Mouse (Mus musculus) right cerebral cortex, postnatal 36 days (tissue): ENCODE results near the gene Eaf2.

ENCODE experiments used
- DNase-seq, 2 experiments: peaks; one replicate each; pipeline ENCODE4 v3.0.0; 2022; ENCODE audit warnings: low spot score in 2 of 2, mixed read lengths in 1 of 2

Gene Eaf2

DNA sequence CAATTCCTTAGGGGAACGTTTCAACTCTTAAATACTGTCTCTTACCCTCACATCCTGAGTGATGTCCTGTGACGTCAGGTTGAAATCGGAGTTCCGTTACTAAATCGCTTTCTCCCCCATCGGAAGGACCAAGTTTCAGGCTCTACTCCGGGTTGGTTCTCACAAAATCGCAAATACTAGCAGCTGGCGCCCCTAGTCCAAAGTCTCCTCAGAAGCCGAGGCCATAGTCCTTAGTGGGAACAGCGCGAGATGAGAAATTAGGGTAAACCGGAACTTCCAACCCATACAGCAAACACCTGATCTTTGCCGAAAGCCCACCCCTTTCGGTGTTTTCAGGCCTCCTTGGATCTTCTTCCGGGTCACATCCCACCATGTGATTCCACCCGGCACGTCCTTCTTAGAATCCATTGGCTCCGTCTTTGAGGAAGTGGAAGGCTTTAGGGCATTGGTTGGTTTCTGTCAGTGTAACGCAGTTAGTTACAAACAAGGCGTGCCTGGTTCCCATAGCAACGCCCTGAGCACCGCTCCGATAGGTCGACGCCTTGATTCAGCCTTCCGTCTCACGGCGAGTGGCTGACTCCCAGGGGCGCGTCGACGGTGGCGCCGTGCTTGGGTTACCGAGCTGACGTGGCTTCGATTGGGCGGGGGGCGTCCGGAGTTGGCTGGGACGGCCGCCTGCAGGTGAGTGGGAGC lies at the start of gene Eaf2, which contains the start of gene Golgb1:
TSS of gene Eaf2 (minus strand) at position 421 of the 693 bp plus-strand sequence.
TSS of gene Golgb1 (plus strand) at position 558 of the 693 bp plus-strand sequence.
- DNase-seq, result peak; percentile 98 to 100

DNA sequence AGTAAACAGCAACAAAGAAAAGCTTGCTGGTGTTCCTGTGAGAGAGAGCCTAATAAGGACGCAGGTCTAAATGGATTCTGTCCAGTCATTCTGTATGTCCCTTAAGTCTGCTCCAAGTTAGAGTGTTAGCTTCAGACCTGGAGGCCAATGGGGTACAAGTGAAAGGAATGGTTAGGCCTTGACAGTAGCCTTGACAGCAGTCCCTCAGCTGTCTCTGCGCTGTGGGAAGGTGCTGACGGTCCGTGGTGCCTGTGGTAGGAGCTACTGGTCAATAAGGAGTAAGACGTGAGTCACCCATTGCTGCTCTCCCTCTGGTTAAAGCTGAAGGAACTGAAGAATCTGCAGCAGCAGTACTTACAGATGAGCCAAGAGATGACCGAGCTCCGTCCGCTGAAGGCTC lies 49.5 kb upstream of the Eaf2 start:
- no peak for DNase-seq

DNA sequence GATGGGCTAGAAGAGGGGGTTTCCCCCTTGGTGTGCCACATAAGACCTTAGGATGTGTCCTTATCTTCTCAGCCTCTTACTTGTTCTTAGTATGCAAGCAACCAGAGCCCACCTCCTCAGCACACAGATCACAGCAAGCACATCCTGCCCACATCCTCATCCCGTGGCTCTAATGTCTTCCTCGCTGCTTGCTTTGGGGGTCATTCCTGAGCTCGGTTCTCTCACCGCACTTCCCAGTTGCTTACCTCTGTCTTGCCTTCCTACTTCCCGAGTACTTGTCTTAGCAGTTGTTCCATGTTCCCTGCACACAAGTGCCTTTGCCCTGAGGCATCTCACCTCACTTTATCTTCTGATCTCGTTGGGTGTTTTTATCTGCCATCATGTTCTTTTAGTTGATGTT lies 47.2 kb upstream of the Eaf2 start:
- no peak for DNase-seq

DNA sequence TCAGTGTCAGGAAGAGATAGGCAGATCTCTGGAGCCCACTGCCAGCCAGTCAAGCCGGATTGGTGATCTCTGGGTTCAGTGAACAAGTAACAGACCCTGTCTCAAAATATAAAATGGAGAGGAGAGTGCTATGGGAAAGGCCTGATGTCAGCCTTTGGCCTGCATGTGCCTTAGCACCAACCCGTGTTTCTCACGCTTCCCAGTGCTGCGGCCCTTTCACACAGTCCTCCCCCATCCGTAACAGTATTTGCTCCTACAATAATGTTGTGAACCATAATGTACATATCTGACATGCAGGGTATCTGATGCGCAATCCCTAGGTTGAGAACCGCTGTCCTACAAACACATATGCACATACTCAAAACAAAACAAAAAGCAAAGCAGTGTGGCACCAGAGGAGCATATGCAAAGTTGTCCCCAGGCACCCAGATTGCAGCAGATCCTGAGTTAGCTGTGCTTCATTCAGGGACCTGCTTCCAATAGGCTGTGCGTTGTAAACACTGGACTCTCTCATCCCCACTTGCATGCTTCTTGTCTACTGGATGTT lies 46.3 kb upstream of the Eaf2 start:
- no peak for DNase-seq

DNA sequence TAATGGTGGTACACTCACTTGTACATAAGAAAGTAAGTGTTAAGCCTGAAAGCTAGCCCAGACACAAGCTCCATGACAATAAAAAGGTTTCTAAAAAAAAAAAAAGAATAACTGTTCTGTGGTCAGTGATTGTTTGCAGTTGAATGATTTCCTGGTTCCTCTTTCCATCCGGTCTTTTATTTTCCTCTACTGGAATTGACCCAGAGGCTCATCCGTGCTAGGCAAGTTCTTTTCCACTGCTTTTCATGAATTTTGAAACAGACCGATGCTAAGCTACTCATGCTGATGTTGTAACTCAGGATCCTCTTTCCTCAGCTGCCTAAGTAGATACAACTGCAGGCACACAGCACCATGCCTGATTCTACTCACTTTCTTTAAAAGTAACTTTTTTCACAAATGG lies 45.6 kb upstream of the Eaf2 start:
- DNase-seq, result no peak

DNA sequence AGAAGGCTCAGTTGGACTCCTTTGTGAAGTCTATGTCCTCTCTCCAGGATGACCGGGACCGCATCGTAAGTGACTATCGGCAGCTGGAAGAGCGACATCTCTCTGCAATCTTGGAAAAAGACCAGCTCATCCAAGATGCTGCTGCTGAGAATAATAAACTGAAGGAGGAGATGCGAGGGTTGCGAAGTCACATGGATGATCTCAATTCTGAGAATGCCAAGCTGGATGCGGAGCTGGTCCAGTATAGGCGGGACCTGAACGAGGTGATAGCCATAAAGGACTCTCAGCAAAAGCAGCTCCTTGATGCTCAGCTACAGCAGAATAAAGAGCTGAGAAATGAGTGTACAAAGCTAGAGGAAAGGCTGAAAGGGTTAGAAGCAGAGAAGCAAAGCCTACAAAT lies 43.7 kb upstream of the Eaf2 start:
- no peak for DNase-seq

DNA sequence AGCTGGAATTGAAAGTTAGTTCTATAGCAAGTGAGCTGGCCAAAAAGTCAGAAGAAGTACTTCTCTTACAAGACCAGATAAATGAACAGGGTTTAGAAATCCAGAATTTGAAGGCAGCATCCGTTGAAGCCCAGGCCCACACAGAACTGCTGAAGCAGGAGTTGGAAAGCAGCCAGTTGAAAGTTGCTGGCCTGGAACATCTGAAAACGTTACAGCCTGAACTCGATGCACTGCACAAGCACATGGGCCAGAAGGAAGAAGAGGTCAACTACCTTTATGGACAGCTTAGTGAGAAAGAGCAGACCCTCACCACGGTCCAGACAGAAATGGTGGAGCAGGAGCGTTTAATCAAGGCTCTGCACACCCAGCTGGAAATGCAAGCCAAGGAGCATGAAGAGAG lies 39.4 kb upstream of the Eaf2 start:
- DNase-seq, result no peak

DNA sequence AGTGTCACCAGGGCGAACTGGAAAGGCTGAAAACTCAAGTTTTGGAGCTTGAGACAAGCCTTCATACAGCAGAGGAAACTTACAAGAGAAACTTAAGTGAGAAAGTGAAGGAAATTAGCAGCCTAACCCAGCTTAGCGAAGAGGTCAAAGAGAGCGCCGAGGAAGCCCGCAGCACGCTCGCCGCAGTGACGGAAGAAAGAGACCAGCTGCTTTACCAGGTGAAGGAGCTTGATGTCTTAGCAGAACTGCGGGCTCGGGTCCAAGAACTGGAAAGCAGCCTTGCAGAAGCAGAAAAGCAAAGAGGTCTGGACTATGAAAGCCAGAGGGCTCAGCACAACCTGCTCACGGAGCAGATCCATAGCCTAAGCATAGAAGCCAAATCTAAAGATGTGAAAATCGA lies 37.5 kb upstream of the Eaf2 start:
- DNase-seq, result no peak

DNA sequence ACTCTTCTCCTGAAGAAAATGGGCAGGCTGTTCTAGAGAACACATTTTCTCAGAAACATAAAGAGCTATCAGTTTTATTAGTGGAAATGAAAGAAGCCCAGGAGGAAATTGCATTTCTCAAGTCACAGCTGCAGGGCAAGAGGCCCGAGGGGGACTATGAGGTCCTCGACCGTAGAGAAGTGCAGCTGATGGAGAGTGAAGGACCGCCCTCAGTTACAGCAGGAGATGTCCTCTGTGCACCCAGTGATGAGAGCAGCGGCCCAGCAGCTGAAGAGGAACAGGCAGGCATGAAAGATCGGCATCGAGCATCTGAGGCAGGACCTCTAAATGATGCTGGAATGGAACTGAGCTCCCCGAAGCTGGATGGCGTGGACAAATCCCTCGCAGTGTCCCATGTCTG lies 37.1 kb upstream of the Eaf2 start:
- no peak for DNase-seq

DNA sequence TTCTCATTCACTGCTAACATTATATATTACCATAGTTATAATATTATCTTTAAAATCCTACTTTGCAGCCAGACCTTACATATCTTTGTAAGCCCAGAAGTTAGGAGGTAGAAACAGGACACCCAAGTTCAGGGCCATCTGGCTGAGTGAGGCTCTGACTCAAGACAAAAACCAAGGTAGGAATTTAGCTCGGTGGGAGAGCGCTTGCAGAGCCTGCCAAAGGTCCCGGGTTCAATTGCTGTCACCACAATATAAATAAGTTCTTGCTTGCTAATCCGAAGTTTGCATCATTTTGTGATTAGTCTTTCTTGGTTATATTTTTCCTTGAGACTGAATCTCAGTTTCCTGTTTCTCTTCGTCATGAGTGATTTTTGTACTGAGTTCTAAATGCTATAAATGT lies 28.4 kb upstream of the Eaf2 start:
- DNase-seq, result no peak

DNA sequence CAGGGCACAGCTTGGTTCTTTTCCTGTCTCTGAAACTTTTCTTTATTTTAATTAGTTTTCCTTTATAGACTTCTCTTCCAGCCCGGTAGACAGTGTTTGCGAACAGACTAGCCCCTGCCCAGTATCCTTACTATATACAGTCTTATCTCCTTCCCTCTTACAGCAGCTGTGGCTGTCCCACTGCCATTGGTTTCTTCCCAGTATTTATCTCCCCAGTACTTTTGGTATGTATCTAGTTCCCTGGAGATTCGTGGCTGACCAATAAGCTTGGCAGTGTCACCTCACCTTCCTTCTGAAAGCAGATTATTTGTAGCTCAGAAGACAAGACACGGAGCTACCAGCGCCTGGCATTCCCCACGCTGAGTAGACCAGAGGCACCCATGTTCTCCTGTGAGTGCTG lies 21.9 kb upstream of the Eaf2 start:
- DNase-seq, result no peak

DNA sequence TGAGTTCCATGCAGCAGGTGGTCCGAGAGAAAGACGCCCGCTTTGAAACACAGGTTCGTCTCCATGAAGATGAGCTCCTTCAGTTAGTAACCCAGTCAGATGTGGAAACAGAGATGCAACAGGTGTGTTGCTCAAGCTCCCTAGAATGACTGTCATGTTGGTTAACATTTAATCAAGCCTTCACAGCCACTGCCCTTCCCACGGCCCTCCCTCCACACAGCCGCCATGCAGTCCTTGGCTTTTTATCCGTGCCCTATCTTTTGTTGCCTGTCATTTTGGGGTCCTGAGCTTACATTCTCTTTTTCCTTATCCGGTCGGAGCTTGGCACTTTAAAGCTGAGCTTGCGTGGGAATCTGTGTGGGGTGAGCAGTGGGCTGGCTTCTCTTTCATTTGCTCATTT lies 18.5 kb upstream of the Eaf2 start:
- DNase-seq, result no peak

DNA sequence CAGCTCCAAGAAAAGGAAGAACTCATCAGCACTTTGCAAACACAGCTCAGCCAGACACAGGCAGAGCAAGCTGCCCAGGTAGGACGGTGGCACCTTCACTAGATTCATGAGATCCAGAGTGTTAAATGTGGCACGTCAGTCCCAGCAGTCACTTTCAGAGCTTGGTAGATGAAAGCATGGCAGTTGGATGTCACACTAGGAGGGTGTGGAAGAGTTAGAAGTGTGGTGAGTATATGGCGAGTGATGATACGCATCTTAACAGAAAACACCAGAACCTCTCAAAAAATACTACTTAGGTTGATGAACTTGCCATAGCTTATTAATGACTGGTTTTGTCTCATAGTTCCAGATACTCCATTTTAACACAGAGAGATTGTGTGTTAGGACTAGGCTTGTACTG lies 16.6 kb upstream of the Eaf2 start:
- no peak for DNase-seq

DNA sequence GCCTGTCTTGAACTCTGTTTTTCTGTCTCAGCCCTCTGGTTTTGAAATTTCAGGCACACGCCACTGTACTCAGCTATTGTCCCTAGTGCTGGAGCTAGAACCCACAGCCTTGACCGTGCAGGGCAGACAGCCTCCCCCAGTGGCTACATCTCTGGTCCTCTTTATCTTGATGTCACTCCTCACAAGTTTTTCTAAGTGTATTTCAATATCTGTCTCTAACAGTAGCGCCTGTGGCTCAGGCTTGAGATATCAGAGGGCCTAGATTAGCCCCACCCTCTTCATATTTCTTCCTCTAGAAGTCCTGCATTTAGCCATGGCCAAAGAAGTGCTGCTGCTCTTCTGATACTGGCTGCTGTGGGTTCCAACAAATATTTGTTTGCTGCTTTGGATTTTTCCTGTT lies 15.8 kb upstream of the Eaf2 start:
- no peak for DNase-seq

DNA sequence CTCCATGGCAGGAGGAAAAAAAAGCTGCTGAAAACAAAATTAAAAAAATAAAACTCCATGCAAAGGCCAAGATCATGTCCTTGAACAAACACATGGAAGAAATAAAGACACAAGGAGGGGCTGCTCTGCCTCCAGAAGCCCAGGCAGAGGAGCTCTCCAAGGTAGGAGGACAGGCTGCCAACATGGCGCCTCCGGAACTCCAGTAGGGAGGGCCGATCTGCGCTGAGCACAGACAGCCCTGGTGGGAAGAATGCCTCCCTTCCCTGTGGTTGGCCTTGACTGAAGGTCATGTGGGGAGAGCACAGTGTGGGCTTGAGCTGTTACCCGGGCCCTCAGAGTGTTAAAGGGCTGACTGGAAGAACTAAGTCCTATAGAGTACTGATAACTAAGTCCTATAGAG lies 12.7 kb upstream of the Eaf2 start:
- DNase-seq, result no peak

DNA sequence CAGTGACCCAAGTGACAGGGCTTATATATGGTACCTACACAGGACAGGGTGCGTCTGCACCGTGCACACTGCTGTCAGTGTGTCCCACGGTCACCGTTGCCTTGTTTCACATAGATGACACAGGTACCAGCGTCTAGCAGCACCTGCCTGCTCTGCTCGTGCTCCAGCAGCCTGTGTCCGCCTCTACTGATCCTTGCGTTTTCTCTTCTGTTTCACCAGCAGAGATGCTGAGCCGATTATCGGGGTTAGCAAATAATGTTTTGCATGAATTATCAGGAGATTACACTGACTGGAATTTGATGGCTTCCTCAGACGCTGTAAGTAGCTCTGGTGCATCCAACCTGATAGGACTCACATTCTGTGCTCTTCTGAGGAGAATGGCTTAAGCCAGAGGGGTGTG lies 11.1 kb upstream of the Eaf2 start:
- no peak for DNase-seq

DNA sequence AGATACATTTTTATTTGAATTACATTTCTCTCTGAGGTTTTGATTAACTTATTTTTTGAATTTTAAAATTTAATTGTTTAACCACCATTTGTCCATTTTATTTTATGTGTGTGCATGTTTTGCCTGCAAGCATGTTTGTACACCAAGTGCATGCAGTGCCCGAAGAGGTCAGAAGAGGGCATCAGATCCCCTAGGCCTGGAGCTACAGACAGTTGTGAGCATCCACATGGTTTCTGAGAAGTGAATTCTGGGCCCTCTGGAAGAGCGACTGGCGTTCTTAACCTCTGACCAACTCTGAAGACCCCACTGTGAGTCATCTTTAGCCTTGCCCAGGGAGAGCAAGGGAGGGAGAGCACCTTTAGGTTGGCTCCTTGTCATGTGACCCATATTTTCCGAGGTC lies 10.1 kb upstream of the Eaf2 start:
- DNase-seq, result no peak

DNA sequence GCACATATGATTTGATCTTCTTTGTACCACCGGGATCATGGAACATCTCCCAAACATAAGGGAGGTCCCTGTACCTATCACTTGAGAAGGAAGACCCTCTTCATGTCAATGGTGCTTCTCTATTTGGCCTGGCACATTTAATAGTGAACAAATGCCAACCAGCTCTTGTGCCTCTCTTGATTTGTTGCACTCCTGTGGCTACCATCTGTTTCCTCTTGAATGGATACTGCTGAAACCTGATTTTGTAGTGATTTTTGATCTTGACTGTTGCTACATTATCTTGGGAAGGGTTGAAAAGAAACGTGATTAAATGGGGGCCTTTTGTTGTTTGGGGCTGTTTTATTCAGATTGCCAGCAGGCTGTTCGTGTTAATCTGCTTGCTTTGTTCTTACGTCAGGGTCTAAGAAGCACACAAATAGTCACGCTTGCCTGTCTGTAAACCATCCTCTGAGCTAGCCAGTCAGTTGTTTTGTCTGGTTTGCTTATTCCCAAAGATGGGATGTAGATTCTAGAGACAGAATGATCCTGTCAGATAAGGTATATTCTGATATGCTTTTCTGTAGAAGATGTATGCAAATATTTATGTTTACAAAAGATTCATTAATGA lies 8.0 kb upstream of the Eaf2 start:
- DNase-seq, result no peak

DNA sequence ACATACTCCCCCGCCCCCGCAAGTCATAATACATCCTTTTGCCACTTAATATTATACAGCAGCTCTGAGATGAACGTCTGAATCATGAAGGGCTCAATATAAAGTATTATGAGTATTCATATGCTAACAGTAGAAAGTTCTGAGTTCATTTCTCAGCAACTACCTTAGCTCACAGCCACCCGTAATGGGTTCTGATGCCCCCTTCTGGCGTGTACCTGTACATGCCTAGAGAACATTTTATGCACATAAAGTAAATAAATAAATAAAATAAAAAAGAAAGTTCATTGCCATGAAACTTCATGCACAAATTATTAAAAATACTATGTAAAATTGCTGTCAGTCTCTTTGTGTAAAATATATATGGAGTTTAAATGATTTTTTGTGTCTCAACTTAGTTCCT lies 2.5 kb upstream of the Eaf2 start:
- no peak for DNase-seq

DNA sequence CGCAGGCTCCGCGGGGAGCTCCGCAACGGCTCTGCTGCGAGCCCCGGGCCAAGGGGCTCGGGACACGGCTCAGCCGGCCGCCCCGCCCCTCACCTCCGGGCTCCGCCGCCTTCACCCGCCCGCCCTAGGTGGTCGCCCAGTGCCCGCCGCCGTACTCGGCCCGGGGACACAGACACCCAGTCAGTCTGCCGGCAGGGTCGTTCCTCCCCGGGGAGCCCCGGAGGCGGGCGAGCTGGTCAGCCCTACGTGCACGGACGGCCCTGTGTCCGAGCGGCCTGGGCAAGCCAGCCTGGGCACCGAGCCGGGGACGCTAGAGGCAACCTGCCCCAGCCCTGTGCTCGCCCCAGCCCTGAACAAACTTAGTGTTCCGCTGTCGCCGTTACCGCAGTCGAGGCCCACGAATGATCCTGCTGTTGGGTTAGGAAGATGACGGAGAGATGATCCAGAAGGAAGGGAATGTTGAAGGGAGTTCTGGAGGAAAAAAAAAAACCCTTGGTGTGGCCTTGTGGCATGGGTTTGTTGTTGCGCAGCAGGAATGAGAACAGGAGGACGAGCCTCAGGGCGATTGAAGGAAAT lies 561 bp upstream of the Eaf2 start:
- no peak for DNase-seq

DNA sequence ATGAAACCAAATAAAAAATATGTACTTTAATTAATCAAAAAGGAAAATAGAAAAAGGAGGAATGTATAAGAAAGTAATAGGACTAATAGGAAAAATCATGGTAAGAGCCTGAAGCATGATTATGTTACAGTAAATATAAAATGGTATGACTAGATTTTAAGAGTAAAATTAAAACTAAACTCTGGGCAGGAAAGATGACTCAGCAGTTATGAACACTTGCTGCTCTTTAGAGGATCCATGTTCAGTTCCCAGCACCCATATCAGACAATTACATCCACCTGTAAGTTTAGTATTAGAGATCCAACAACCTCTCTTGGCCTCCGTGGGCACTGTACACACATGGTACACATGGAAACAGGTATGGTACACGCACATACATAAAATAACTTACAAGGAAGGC lies 5.4 kb downstream of the Eaf2 start:
- no peak for DNase-seq

DNA sequence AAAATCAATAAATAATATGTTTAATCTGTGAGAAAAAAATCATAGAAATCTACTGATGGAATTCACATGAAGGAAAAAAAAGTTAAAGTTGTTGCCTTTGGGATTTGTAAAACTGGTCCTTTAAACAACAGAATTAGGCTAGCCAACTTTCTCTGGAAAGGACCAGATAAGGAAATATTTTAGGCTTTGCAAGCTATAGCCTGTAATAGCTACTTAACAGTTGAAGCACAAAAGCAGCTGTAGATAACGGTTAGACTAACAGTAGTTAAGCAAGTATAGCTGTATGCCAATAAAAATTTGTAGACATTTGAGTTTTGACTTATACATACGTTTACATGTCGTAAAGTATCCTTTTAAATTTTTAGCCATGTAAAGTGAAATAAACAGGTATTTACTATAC lies 11.2 kb downstream of the Eaf2 start:
- DNase-seq, result no peak

DNA sequence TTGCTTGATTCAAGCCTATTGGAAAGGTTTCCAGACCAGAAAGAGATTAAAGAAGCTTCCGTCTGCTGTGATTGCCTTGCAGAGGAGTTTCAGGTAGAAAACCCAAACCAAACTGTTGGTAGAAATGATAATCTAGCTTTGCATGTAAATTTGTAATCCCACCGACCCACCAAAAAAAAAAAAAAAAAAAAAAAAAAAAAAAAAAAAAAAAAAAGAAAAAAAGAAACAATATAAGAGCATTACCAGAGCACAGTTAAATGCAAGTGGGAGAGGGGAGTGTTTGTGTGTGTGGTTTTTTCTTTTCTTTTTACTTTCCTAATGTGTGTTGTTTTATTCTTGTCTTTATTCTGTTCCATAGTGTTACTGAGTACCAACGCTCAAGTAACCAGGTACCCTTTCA lies 23.6 kb downstream of the Eaf2 start:
- no peak for DNase-seq
